Mouse (Mus musculus): ENCODE data around the gene Gramd1b.

Gramd1b gene

GRCm38 (mm10) chr9:40364312-40364711 is 166.9 kb downstream of the Gramd1b start:
- DNase-seq (ENCODE audit: low spot score) = no peak

- no peak for DNase-seq (ENCODE audit: low spot score)
These were observed 169.2 kb downstream of the Gramd1b start for GRCm38 (mm10) chr9:40361970-40362369.

- DNase-seq (ENCODE audit: low spot score) = no peak
These were observed 172.7 kb downstream of the Gramd1b start for GRCm38 (mm10) chr9:40358408-40358896.

GRCm38 (mm10) chr9:40356768-40357446 is 174.3 kb downstream of the Gramd1b start:
- no peak for DNase-seq (ENCODE audit: low spot score)

GRCm38 (mm10) chr9:40356368-40356767 is 174.8 kb downstream of the Gramd1b start:
- no peak for DNase-seq (ENCODE audit: low spot score)

GRCm38 (mm10) chr9:40355406-40355805 is 175.8 kb downstream of the Gramd1b start:
- no peak for DNase-seq (ENCODE audit: low spot score)

- no peak for DNase-seq (ENCODE audit: low spot score)
These were observed 177.6 kb downstream of the Gramd1b start for GRCm38 (mm10) chr9:40353596-40353995.

- DNase-seq (ENCODE audit: low spot score) = peak; percentile 81
These were observed 180.5 kb downstream of the Gramd1b start for GRCm38 (mm10) chr9:40350640-40351039.

GRCm38 (mm10) chr9:40350052-40350451 is 181.1 kb downstream of the Gramd1b start:
- no peak for DNase-seq (ENCODE audit: low spot score)

- no peak for DNase-seq (ENCODE audit: low spot score)
These were observed 181.6 kb downstream of the Gramd1b start for GRCm38 (mm10) chr9:40349554-40349953.

- DNase-seq (ENCODE audit: low spot score) = no peak
These were observed 182.4 kb downstream of the Gramd1b start for GRCm38 (mm10) chr9:40348714-40349233.

- peak; percentile 16 for DNase-seq (ENCODE audit: low spot score)
These were observed 184.8 kb downstream of the Gramd1b start for GRCm38 (mm10) chr9:40346232-40346984.

GRCm38 (mm10) chr9:40345493-40346231 is 185.5 kb downstream of the Gramd1b start:
- peak; percentile 52 for DNase-seq (ENCODE audit: low spot score)

- DNase-seq (ENCODE audit: low spot score) = no peak
These were observed 186.2 kb downstream of the Gramd1b start for GRCm38 (mm10) chr9:40344801-40345492.

GRCm38 (mm10) chr9:40343828-40344227 is 187.4 kb downstream of the Gramd1b start:
- no peak for DNase-seq (ENCODE audit: low spot score)

- DNase-seq (ENCODE audit: low spot score) = no peak
These were observed 188.0 kb downstream of the Gramd1b start for GRCm38 (mm10) chr9:40343053-40343652.

- no peak for DNase-seq (ENCODE audit: low spot score)
These were observed 189.1 kb downstream of the Gramd1b start for GRCm38 (mm10) chr9:40342101-40342500.

GRCm38 (mm10) chr9:40339578-40339977 is 191.6 kb downstream of the Gramd1b start:
- no peak for DNase-seq (ENCODE audit: low spot score)

GRCm38 (mm10) chr9:40337131-40337820 is 193.9 kb downstream of the Gramd1b start:
- DNase-seq (ENCODE audit: low spot score) = no peak

- no peak for DNase-seq (ENCODE audit: low spot score)
These were observed 194.5 kb downstream of the Gramd1b start for GRCm38 (mm10) chr9:40336701-40337100.

- no peak for DNase-seq (ENCODE audit: low spot score)
These were observed 196.6 kb downstream of the Gramd1b start for GRCm38 (mm10) chr9:40334617-40335016.
